ENCODE assay signal across 17 mouse cellular contexts in genomic region chr4:139594062-139594461, GRCm38 (mm10). TPM values are rescaled to one million over a fixed set of nuclear protein-coding genes. Genes with fewer than 3 reads are reported as not detected.
DNase-seq lines count a peak whose midpoint lies in the region; ATAC-seq and TF ChIP-seq lines count a peak whose summit lies in the region.
"Had no signal": no experiment of that assay in that cellular context is flagged by ENCODE, and none has a peak within 500 bp of the region (broad histone marks: within the 10 kb centered on the region; RNA-seq: fewer than 3 reads in every experiment).

No protein-coding gene starts in this region.

- no peak for ATAC-seq in hindbrain, postnatal 0 days
- ATAC-seq in hindbrain, embryonic 11.5 days (ENCODE audit: low FRiP score), result no peak
- no peak for ATAC-seq in lung, embryonic 14.5 days (ENCODE audit: insufficient read depth)
- ATAC-seq in stomach, postnatal 0 days (ENCODE audit: low FRiP score, low TSS enrichment), result no peak
- ATAC-seq in midbrain, embryonic 13.5 days, result no peak

- H3K27me3 ChIP-seq in hindbrain, postnatal 0 days (ENCODE audit: insufficient read depth, low read length), result no peaks in the 10 kb centered on the region
- H3K27me3 ChIP-seq in hindbrain, embryonic 11.5 days (ENCODE audit: control insufficient read depth, insufficient read depth, low read length), result no peaks in the 10 kb centered on the region
- no peaks in the 10 kb centered on the region for H3K27me3 ChIP-seq in lung, embryonic 14.5 days (ENCODE audit: insufficient read depth, low read length)
- H3K27me3 ChIP-seq in stomach, postnatal 0 days (ENCODE audit: control insufficient read depth, insufficient read depth, low read length), result no peaks in the 10 kb centered on the region
- 0 out of 2 replicates have a peak, but pooled peaks cover 3% of the 10 kb centered on the region for H3K27me3 ChIP-seq in midbrain, embryonic 13.5 days
- H3K27me3 ChIP-seq: embryonic facial prominence, embryonic 12.5 days; liver, embryonic 15.5 days; neural tube, embryonic 13.5 days had no signal

- H3K4me1 ChIP-seq in hindbrain, postnatal 0 days (ENCODE audit: insufficient read depth, low read length), result peaks cover 43% of the 10 kb centered on the region
- peaks cover 28% of the 10 kb centered on the region for H3K4me1 ChIP-seq in hindbrain, embryonic 11.5 days (replicated peaks; ENCODE audit: control insufficient read depth, insufficient read depth, low read length)
- H3K4me1 ChIP-seq in lung, embryonic 14.5 days (ENCODE audit: insufficient read depth), result peaks cover 31% of the 10 kb centered on the region
- H3K4me1 ChIP-seq in stomach, postnatal 0 days (replicated peaks; ENCODE audit: control insufficient read depth, insufficient read depth), result peaks cover 16% of the 10 kb centered on the region
- peaks cover 53% of the 10 kb centered on the region for H3K4me1 ChIP-seq in midbrain, embryonic 13.5 days (replicated peaks)

- H3K9ac ChIP-seq in hindbrain, postnatal 0 days (replicated peaks; ENCODE audit: low read length), result no peak overlapping the region
- no peak overlapping the region for H3K9ac ChIP-seq in hindbrain, embryonic 11.5 days (ENCODE audit: low read depth, low read length)
- H3K9ac ChIP-seq in lung, embryonic 14.5 days, result no peak overlapping the region
- H3K9ac ChIP-seq in stomach, postnatal 0 days (ENCODE audit: low read length), result no peak overlapping the region
- no peak overlapping the region for H3K9ac ChIP-seq in midbrain, embryonic 13.5 days (replicated peaks)
- H3K9ac ChIP-seq: embryonic facial prominence, embryonic 12.5 days; liver, embryonic 15.5 days; midbrain, embryonic 12.5 days; neural tube, embryonic 13.5 days had no signal

- H3K4me3 ChIP-seq in hindbrain, postnatal 0 days (ENCODE audit: low read length), result no peak overlapping the region
- H3K4me3 ChIP-seq in hindbrain, embryonic 11.5 days (ENCODE audit: low read depth, low read length), result no peak overlapping the region
- no peak overlapping the region for H3K4me3 ChIP-seq in lung, embryonic 14.5 days (ENCODE audit: low read depth, low read length)
- H3K4me3 ChIP-seq in stomach, postnatal 0 days (ENCODE audit: low read depth, low read length), result no peak overlapping the region
- no peak overlapping the region for H3K4me3 ChIP-seq in midbrain, embryonic 13.5 days (replicated peaks)
- H3K4me3 ChIP-seq: embryonic facial prominence, embryonic 12.5 days; liver, embryonic 15.5 days; midbrain, embryonic 12.5 days; neural tube, embryonic 13.5 days had no signal

- peak; percentile 46 for TF ChIP-seq CTCF in hindbrain, postnatal 0 days (IDR thresholded peaks at IDR 0.05; ENCODE audit: low read depth)
- TF ChIP-seq CTCF in lung, embryonic 14.5 days (IDR thresholded peaks at IDR 0.05; ENCODE audit: low read depth), result peak; percentile 49
- peak; percentile 64 for TF ChIP-seq CTCF in stomach, postnatal 0 days (IDR thresholded peaks at IDR 0.05; ENCODE audit: low read depth)

- H3K4me2 ChIP-seq in hindbrain, postnatal 0 days (ENCODE audit: low read depth, low read length), result no peak overlapping the region
- no peak overlapping the region for H3K4me2 ChIP-seq in hindbrain, embryonic 11.5 days (replicated peaks; ENCODE audit: low read depth, low read length)
- no peak overlapping the region for H3K4me2 ChIP-seq in lung, embryonic 14.5 days
- no peak overlapping the region for H3K4me2 ChIP-seq in stomach, postnatal 0 days (replicated peaks; ENCODE audit: low read depth)
- no peak overlapping the region for H3K4me2 ChIP-seq in midbrain, embryonic 13.5 days (replicated peaks)
- H3K4me2 ChIP-seq: embryonic facial prominence, embryonic 12.5 days; liver, embryonic 15.5 days; midbrain, embryonic 12.5 days; neural tube, embryonic 13.5 days had no signal

- TF ChIP-seq EP300 in stomach, postnatal 0 days (optimal IDR thresholded peaks at IDR 0.05), result no peak

- peak; percentile 40 for DNase-seq in cerebellum, adult 9-11 months
- DNase-seq in cerebellum, postnatal 10 days, result no peak
- DNase-seq in hindbrain, postnatal 0 days (ENCODE audit: low spot score), result no peak
- DNase-seq in hindbrain, embryonic 11.5 days (ENCODE audit: low spot score), result no peak
- DNase-seq in lung, embryonic 14.5 days, result peak; percentile 27
- DNase-seq in lung, postnatal 36 days, result no peak
- DNase-seq in stomach, postnatal 0 days (ENCODE audit: low spot score), result no peak
- DNase-seq: adrenal gland, adult 2 months; right cerebral cortex, postnatal 25 days had no signal

- 53% methylated on average over 3 of the region's 3 CpGs for WGBS in hindbrain, postnatal 0 days
- WGBS in hindbrain, embryonic 11.5 days, result 52% methylated on average over 3 of the region's 3 CpGs
- WGBS in lung, embryonic 14.5 days, result 52% methylated on average over 3 of the region's 3 CpGs
- 58% methylated on average over 3 of the region's 3 CpGs for WGBS in stomach, postnatal 0 days
- WGBS in midbrain, embryonic 13.5 days, result 60% methylated on average over 3 of the region's 3 CpGs

- H3K36me3 ChIP-seq in hindbrain, postnatal 0 days (ENCODE audit: insufficient read depth, low read length), result no peaks in the 10 kb centered on the region
- H3K36me3 ChIP-seq in hindbrain, embryonic 11.5 days (ENCODE audit: control insufficient read depth, insufficient read depth, low read length), result no peaks in the 10 kb centered on the region
- no peaks in the 10 kb centered on the region for H3K36me3 ChIP-seq in lung, embryonic 14.5 days (ENCODE audit: insufficient read depth)
- H3K36me3 ChIP-seq in stomach, postnatal 0 days (ENCODE audit: control insufficient read depth, insufficient read depth, low read length), result no peaks in the 10 kb centered on the region
- no peaks in the 10 kb centered on the region for H3K36me3 ChIP-seq in midbrain, embryonic 13.5 days
- H3K36me3 ChIP-seq: embryonic facial prominence, embryonic 12.5 days; liver, embryonic 15.5 days; midbrain, embryonic 12.5 days; neural tube, embryonic 13.5 days had no signal

- H3K27ac ChIP-seq in hindbrain, postnatal 0 days, result no peak overlapping the region
- no peak overlapping the region for H3K27ac ChIP-seq in hindbrain, embryonic 11.5 days (ENCODE audit: low read depth, low read length)
- H3K27ac ChIP-seq in lung, embryonic 14.5 days (ENCODE audit: low read depth), result peak overlapping the region; percentile 6; the same call in 1 of the 2 replicates
- H3K27ac ChIP-seq in stomach, postnatal 0 days (replicated peaks), result no peak overlapping the region
- no peak overlapping the region for H3K27ac ChIP-seq in midbrain, embryonic 13.5 days
- H3K27ac ChIP-seq: embryonic facial prominence, embryonic 12.5 days; liver, embryonic 15.5 days; midbrain, embryonic 12.5 days; neural tube, embryonic 13.5 days had no signal

- H3K9me3 ChIP-seq in hindbrain, postnatal 0 days (ENCODE audit: low read length), result no peaks in the 10 kb centered on the region
- no peaks in the 10 kb centered on the region for H3K9me3 ChIP-seq in hindbrain, embryonic 11.5 days (ENCODE audit: control insufficient read depth, low read length)
- H3K9me3 ChIP-seq in lung, embryonic 14.5 days (ENCODE audit: low read depth, low read length), result no peaks in the 10 kb centered on the region
- H3K9me3 ChIP-seq in stomach, postnatal 0 days (ENCODE audit: control insufficient read depth, low read length), result no peaks in the 10 kb centered on the region
- no peaks in the 10 kb centered on the region for H3K9me3 ChIP-seq in midbrain, embryonic 13.5 days
- H3K9me3 ChIP-seq: embryonic facial prominence, embryonic 12.5 days; liver, embryonic 15.5 days; midbrain, embryonic 12.5 days; neural tube, embryonic 13.5 days had no signal

RNA-seq across cellular contexts. Expression of gene Gm21969, which starts 8.9 kb away (rescaled TPM):
- total RNA-seq in hindbrain, postnatal 0 days (2014; rRNA removed), result not detected in 2 replicates
- not detected in 2 replicates for polyA plus RNA-seq in hindbrain, postnatal 0 days (2015; fragmentation: Nextera tagmentation; extraction: Ambion mirVana)
- not detected in 2 replicates for polyA plus RNA-seq in hindbrain, embryonic 11.5 days (2014; fragmentation: Nextera tagmentation; extraction: Ambion mirVana)
- polyA plus RNA-seq in lung, embryonic 14.5 days (2014; fragmentation: Nextera tagmentation; extraction: Ambion mirVana), result not detected in 2 replicates
- polyA plus RNA-seq in stomach, postnatal 0 days (2015; fragmentation: Nextera tagmentation; extraction: Ambion mirVana), result not detected in 2 replicates
- not detected in 2 replicates for polyA plus RNA-seq in midbrain, embryonic 13.5 days (2015; fragmentation: Nextera tagmentation; extraction: Ambion mirVana)
- polyA plus RNA-seq: embryonic facial prominence, embryonic 12.5 days; gonadal fat pad, adult 2 months; intestine, embryonic 14.5 days; liver, embryonic 15.5 days; midbrain, embryonic 12.5 days; neural tube, embryonic 13.5 days; stomach, embryonic 14.5 days had no signal

RNA-seq across cellular contexts. Expression of gene Aldh4a1, which starts 28.6 kb away (rescaled TPM):
- 30.0 and 43.3 TPM in 2 replicates for total RNA-seq in hindbrain, postnatal 0 days (2014; rRNA removed)
- 26.6 and 27.6 TPM in 2 replicates for polyA plus RNA-seq in hindbrain, postnatal 0 days (2015; fragmentation: Nextera tagmentation; extraction: Ambion mirVana)
- polyA plus RNA-seq in hindbrain, embryonic 11.5 days (2014; fragmentation: Nextera tagmentation; extraction: Ambion mirVana), result 7.8 and 8.8 TPM in 2 replicates
- 11.7 and 13.8 TPM in 2 replicates for polyA plus RNA-seq in lung, embryonic 14.5 days (2014; fragmentation: Nextera tagmentation; extraction: Ambion mirVana)
- 12.9 and 14.7 TPM in 2 replicates for polyA plus RNA-seq in stomach, postnatal 0 days (2015; fragmentation: Nextera tagmentation; extraction: Ambion mirVana)
- 18.0 and 20.0 TPM in 2 replicates for polyA plus RNA-seq in midbrain, embryonic 13.5 days (2015; fragmentation: Nextera tagmentation; extraction: Ambion mirVana)

RNA-seq across cellular contexts. Expression of gene Tas1r2, which starts 59.3 kb away (rescaled TPM):
- total RNA-seq in hindbrain, postnatal 0 days (2014; rRNA removed), result not detected in 2 replicates
- not detected in 2 replicates for polyA plus RNA-seq in hindbrain, postnatal 0 days (2015; fragmentation: Nextera tagmentation; extraction: Ambion mirVana)
- not detected in 2 replicates for polyA plus RNA-seq in hindbrain, embryonic 11.5 days (2014; fragmentation: Nextera tagmentation; extraction: Ambion mirVana)
- not detected in 2 replicates for polyA plus RNA-seq in lung, embryonic 14.5 days (2014; fragmentation: Nextera tagmentation; extraction: Ambion mirVana)
- not detected in 2 replicates for polyA plus RNA-seq in stomach, postnatal 0 days (2015; fragmentation: Nextera tagmentation; extraction: Ambion mirVana)
- polyA plus RNA-seq in midbrain, embryonic 13.5 days (2015; fragmentation: Nextera tagmentation; extraction: Ambion mirVana), result not detected in 2 replicates
- total RNA-seq: adrenal gland, adult 2 months had no signal
- polyA plus RNA-seq: embryonic facial prominence, embryonic 12.5 days; gonadal fat pad, adult 2 months; intestine, embryonic 14.5 days; liver, embryonic 15.5 days; midbrain, embryonic 12.5 days; neural tube, embryonic 13.5 days; stomach, embryonic 14.5 days had no signal

Comparison
In these comparisons a context has a peak if more than half of its experiments do, and no peak if none do; other contexts are left out.
1. DNase-seq: peak in cerebellum, adult 9-11 months (single experiment) and lung, embryonic 14.5 days (single experiment); none in cerebellum, postnatal 10 days (0 of 2), hindbrain, postnatal 0 days (single experiment), hindbrain, embryonic 11.5 days (single experiment), lung, postnatal 36 days (single experiment) and stomach, postnatal 0 days (single experiment).
2. Peak in every context shown above with its lines, with median percentiles within 50 percentile points of each other: CTCF ChIP-seq.